Mouse (Mus musculus) urinary bladder, adult 18-20 months (tissue): ENCODE measurements around the gene Klk1.
A peak's percentile ranks its signal among the peaks of the same experiment; 100 is the strongest.

ENCODE experiments used
- DNase-seq, 2 experiments: peaks; one replicate each; pipeline ENCODE4 v3.0.0; 2022; ENCODE audit warnings: low spot score in 2 of 2, mixed read lengths in 2 of 2

The Klk1 gene

DNA sequence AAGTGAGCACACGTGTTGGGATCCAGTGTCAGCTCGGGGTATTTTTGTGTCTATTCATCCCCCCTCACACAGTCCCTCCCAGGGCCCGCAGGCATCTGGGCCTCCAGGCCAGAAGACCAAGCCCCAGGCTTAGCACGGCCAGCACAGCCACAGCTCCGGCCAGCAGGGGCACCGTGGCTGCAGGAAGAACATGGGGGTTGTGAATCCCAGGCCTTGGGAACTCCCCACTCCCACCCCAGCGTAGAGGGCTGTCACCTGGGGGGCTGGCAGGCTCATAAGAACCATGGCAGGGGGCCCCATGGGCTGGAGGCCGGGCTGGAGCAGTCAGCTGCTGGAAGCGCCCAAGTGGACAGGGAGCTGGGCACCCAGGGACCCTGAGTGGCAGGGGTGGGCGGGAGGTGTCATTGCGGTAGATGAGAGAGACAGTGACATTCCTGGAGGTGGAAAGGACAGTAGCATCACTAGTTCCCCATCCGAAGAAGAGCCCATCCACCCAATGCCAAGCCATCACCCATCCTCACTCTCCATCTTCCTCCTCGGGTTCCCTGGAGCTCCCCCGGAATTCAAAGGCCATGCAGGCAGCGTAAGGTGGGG is 28.0 kb downstream of the Klk1 start:
- no peak for DNase-seq

DNA sequence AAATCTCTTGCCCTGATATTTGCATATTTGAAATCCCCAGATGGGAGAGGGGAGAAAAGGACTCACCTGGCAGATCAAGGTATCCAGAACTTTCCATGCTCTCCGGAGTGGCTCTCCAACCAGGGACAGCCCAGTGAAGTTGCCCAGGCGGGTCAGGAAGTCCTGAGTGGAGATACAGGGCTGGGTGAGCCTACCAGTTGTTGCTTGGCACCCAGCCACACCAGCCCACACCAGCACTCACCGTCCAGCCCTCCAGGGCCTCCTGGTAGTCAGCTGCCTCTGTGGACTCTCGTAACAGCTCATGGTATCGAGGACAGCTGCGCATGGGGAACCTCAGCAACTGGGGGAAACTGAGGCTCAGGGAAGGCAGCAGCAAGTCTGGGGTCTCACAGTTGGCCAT is 29.8 kb downstream of the Klk1 start:
- no peak for DNase-seq

DNA sequence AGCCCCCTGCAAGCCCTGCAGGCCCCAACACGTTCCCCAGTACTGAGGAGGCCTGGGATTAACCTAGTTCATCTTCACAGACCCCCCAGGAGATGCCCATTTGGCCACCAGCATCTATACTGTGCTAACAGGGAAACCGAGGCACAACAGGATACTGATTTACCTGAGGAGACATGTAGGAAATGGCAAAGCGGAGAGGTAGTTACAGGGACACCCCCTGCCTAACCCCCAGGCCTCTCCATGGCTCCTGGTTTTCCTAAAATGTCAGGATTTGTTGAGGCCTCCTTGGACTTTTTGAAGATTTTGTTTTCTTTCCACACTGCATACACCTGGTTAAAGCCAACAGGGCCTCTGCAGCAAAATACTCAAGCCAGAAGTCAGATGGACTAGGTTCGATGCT is 32.1 kb downstream of the Klk1 start, which contains the start of gene Acp4:
Acp4 (minus strand) TSS at position 101 of the 400 bp plus-strand sequence.
- no peak for DNase-seq

DNA sequence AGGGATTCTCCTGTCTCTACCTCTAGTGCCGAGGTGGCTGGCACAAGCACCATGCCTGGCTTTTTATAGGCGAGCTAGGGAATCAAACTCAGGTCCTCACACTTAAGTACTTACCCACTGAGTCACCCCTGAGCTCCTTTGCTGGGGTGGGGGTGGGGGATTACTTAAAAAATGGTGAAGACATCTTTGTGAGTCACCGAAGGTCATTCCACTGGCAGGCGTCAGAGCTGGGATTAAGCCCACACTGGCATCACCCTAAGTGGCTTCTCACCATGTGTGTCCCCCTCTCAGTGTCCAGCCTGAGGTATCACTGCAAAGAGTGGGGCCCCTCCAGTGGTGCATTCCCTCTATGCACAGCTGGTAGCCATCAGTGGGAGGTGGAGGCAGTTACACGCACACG is 35.2 kb downstream of the Klk1 start:
- DNase-seq = no peak

DNA sequence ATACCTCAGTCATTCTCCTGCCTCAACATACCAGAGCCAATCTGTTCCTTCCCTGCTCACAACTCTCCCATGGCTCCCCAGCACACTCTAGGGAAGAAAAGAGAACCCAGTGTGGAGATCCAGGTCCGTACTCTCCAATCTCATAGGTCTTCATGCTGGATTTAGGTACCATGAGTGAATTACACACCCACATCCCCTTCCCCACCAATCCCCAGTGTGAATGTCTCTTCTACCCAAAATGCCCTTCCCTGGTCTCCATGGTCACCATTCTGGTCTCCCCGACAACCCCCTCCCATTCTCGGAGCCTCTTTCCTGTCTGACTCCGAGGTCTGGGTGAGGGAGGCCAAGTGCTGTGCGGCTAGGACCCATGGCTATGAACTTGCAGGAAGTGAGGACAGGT is 36.0 kb downstream of the Klk1 start, which contains the start of gene Gm15517:
Gm15517 (plus strand) TSS at position 301 of the 400 bp plus-strand sequence.
- no peak for DNase-seq

DNA sequence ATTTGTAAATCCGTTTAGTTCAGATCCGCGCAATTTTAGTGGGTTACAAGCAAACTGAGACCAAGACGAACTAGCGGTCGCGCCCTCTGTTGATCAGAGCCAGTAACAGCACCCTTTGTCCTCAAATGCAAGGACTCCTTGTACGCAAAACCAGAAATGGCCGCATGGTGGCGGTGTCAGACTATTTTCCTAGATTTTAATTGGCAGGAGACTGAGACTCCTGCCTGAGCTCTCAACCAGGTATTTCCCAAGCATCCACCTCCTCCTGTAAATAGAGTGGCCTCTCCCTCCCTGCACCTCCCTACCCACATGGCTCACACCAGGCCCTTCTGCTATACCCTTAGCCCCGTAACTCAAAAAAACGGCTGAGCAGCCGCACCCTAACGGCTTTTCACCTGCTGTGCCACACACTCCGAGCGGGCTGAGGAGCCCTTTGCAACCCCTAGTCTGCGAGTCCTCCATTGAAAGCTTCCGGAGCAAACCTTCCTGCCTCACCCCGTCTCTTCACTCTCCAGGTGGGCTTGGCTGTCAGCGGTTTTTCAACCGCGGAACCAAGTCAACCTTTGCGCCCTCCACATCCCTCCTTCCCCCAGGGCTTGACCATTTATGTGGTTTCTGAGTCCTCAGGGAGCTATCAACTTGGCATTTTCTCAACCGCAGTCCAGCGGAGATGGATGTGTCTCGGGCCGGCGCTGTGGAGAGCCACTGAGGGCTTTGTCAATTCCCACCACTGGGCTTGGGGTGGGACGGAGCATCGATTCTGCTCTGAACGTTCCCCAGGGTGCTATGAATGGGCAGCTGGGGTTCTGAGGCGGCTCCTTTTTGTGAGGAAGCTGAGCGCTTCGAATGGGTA is 37.9 kb downstream of the Klk1 start:
- DNase-seq = peak; percentile 86 to 97

DNA sequence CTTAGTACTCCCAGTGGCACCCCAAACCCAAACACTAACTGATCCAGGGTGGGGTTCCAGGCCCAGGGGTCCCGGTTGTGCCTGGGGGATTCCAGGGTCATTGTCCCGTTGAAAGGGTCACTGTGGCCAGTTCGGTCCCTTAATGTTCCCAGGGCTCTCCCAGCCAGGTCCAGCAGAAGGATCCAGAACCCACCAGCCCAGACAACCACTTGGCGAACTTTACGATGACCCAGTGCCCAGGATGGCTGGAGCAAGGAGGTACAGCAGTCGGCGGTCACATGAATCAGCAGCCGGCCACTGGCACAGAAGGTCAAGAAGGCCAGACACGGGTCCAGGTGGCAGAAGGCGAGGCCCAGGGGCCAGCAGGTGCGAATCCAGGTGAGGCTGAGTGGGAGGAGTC is 43.0 kb downstream of the Klk1 start:
- DNase-seq = no peak

DNA sequence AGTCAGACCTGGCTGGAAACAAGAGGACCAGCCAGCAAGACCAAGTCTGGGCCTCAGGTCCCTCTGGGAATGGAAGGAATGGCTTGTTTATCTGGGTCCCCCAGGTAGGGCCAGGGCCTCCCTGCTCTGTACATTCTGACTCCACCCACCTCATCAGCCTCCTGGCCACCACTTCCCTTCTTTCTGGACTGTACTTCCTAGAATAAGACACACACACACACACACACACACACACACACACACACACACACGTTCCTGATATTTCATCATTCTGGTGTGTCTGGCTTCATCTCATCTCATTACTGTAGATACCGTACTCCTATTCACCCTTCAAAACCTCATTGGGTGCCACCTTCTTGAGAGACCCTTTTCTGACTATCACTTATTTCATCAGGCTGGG is 44.2 kb downstream of the Klk1 start:
- no peak for DNase-seq

DNA sequence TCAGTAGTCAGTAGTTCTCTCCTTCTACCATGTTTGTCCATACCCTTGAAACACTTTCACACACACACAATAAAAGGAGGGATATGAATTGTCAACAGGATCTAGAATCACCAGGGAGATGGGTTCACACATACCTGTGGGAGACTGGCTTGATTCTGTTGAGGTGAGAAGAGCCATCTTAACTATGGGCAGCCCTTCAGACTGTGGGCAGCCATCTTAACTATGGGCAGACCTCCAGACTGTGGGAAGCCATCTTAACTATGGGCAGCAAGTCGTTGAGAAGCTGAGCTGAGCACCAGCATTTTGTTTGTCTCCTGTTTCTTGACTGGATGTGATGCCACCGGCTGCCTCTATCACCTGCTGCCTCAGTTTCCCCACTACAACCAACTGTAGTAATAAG is 46.1 kb downstream of the Klk1 start:
- no peak for DNase-seq

DNA sequence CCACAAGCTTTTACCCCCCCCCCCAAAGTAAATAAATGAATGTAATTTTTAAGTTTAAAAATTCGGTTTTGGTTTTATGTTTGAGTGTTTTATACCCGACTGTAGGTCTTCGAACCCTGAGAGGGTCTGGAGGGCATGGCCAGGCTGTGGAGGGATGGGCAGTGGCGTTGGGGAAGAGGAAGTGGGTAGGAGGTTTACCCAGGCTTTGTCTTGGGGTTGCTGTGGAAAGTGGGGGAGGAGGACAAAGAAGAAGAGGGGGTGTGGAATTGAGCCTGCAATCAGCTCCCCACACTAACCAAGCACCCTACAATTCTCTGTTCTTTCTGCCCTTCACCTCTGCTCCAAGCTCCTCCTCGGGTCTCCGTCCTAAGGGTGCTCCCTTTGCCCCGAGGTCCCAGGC is 47.4 kb downstream of the Klk1 start:
- DNase-seq = no peak

DNA sequence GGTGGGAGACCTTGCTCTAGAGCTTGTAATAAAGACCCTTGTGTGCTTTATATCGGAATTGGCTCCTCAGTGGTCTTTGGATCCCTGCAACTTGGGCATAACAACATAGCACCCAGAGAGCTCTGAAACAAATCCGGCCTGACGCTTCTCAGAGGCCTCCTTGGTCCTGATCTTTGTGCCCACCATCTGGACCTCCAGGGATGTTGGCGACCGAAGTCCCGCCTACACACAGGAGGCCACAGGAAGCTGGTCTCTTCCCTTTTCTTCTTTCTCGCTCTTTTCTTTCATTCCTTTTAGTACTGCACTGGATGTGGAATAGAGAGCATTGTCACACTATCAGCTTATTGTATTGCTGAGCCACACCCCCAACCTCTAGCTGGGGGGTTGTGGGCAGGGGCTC is 48.3 kb downstream of the Klk1 start:
- DNase-seq = no peak

DNA sequence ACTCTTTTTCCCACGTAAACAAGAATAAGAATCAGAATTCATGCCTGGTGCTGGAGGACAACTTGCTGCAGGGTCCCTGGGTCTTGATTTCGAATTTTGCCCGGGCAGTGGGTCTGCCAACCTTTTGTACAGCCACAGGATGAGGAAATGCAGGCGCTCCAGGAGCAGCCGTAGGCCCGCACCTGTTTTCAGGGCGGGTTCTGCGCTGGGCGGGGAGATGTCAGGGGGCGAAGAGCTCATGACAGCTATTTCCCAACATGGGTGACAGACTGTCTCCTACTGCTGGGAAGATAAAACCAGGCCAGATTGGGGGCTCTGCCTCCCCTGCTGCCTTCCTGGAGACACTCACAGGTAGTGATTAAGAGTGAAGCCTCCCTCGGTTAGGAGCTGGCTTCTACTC is 48.9 kb downstream of the Klk1 start:
- no peak for DNase-seq

DNA sequence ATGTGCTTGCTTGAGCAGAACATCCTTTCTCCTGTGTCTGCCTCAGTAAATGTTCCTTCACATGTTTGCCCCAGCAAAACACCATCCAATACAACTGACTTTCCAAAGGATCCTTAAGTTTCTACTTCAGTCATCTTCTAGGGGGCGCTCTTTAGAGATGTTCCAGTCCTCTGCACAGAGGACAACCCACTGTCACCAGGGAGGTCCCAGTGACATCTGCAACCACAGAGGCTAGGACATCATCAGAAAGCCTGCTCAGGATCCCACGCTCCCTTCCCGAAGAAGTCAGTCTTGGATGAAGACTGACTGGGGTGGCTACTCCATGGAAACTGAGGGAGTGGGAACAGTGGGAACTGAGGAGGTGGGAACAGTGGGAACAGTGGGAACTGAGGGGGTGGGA is 50.4 kb downstream of the Klk1 start:
- no peak for DNase-seq

DNA sequence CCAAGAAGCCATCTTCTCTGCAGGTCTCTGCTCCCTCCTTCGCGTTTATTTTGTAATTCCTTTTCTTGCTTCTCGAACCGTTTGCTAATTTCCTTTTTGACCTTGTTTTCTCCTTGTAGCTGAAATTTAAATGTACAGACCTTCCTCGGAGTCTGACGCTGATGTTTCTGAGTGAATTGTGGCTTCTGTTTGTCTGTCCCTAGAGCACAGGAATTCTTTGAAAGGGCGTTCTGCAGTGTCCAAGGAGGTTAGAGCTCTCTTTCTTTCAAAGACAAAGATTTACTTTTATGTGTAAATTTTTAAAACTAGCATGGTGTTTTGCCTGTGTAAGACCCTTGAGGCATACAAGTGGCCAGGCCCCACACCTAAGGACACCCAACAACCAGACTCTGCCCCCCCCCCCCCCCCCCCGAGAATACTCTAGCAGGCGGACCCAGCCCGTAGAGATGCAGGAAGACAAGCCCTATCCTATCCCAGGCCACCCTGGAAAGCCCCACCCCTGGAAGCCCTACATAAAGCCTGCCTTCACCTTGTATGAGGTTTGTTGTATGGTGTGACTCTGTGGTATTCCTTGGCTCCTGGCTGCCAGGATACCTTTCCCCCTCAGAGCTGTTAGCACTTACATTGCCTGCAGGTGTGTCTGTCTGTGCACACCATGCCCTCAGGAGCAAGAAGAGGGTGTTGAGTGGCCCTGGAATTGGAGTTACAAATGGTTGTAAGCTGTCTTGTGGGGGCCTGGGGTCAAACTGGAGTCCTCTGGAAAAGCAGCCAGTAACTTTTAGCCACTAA is 51.5 kb downstream of the Klk1 start:
- DNase-seq = no peak

DNA sequence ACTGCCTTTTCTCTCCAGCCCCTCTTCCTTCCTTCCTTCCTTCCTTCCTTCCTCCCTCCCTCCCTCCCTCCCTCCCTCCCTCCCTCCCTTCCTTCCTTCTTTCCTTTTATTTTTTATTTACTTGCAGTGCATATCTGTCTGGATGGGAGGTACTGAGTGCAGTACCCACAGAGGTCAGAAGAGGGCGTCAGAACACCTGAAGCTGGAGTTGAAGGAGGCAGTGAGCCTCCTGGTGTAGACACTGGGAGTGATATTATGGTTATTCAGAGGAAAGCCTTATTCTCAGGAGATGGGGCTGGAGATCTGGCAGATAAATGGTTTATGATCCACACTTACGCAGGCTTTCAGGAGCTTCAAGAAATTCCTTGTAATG is 52.1 kb downstream of the Klk1 start:
- DNase-seq = no peak
